Mouse (Mus musculus) B cell, adult 2 months (primary cell): ENCODE measurements around the gene Gm6460.
"Not testable (repeated sequence)": the region's sequence is repeated elsewhere in the genome, so short reads cannot be mapped to it uniquely, and the experiment has no call there.

Source experiments
- DNase-seq, 2 experiments: peaks; one replicate each; pipeline ENCODE4 v3.0.0; 2022

Gm6460 gene

DNA sequence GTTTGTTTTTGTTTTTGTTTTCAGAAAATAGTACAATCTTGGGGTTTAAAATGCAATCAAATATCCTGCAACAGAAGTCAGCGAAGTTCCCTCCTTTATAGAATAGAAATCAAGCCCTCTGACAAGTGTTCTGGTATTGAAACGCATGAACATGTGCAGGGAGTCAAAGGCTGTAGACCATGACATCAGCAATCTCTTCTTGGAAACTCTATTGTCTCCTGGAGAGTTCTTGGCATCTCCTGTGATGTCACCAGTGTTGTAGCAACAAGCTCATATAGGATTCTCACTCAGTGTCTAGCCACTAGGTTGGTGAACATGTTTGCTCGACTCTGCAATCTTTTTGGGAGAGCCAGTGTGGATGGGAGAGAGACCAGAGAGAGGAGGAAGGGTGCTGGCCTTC, at the start of gene Gm6460:
TSS of gene Gm6460 (plus strand) at position 301 of the 400 bp plus-strand sequence.
- not testable (repeated sequence) for DNase-seq
